Comparison of ENCODE assay signal across 9 mouse cellular contexts in genomic region chr1:172207111-172207584, GRCm38 (mm10). TPM values are rescaled to one million over a fixed set of nuclear protein-coding genes. Genes with fewer than 3 reads are reported as not detected.
DNase-seq lines count a peak whose midpoint lies in the region; ATAC-seq and TF ChIP-seq lines count a peak whose summit lies in the region.
"Had no signal": no experiment of that assay in that cellular context is flagged by ENCODE, and none has a peak within 500 bp of the region (broad histone marks: within the 10 kb centered on the region; RNA-seq: fewer than 3 reads in every experiment).

No protein-coding gene starts in this region.

- H3K4me2 ChIP-seq in forebrain, embryonic 16.5 days (ENCODE audit: low read length) = peak overlapping the region; percentile 95
- peak overlapping the region; percentile 87 for H3K4me2 ChIP-seq in neural tube, embryonic 13.5 days

- ATAC-seq in forebrain, embryonic 16.5 days = peak; percentile 8; the same call in 1 of the 2 replicates
- ATAC-seq in neural tube, embryonic 13.5 days (ENCODE audit: low read depth) = 0 out of 2 replicates have a peak, but pooled peaks have one; percentile 19

- DNase-seq in layer of hippocampus, adult 9-10 months (ENCODE audit: low spot score) = peak; percentile 57
- DNase-seq in layer of hippocampus, postnatal 36 days = no peak
- peak; percentile 44 to 56 for DNase-seq in cerebellum, adult 2 months
- DNase-seq in left cerebral cortex, postnatal 4 days = peak; percentile 53
- DNase-seq in gastrocnemius, postnatal 25 days = no peak
- DNase-seq in spleen, postnatal 4 days (ENCODE audit: low spot score in 2 of 2) = no peak

- no peak for TF ChIP-seq CTCF in cerebellum, adult 2 months (IDR thresholded peaks at IDR 0.05; ENCODE audit: borderline replicate concordance, insufficient read depth, low read depth, low read length)

- peak overlapping the region; percentile 91 for H3K27ac ChIP-seq in cerebellum, adult 2 months (ENCODE audit: insufficient read depth, low read length)
- H3K27ac ChIP-seq in forebrain, embryonic 16.5 days (ENCODE audit: low read length) = peak overlapping the region; percentile 91
- H3K27ac ChIP-seq in neural tube, embryonic 13.5 days (replicated peaks) = peak overlapping the region; percentile 95

- intact Hi-C loops in left cerebral cortex, postnatal 4 days (cut with DNase I) = loop anchor here (5.0 kb wide), 1 partner anchor 100 kb away; no protein-coding TSS in a partner anchor

- WGBS in cerebellum, adult 2 months = 11% methylated on average over 7 of the region's 7 CpGs
- 5% methylated on average over 7 of the region's 7 CpGs for WGBS in forebrain, embryonic 16.5 days
- WGBS in neural tube, embryonic 13.5 days = 16% methylated on average over 7 of the region's 7 CpGs

- H3K4me1 ChIP-seq in cerebellum, adult 2 months (ENCODE audit: control insufficient read depth, insufficient read depth, low read length) = peaks cover 20% of the 10 kb centered on the region
- H3K4me1 ChIP-seq in forebrain, embryonic 16.5 days (replicated peaks; ENCODE audit: control insufficient read depth, insufficient read depth, low read length) = peaks cover 47% of the 10 kb centered on the region
- H3K4me1 ChIP-seq in neural tube, embryonic 13.5 days (replicated peaks) = peaks cover 51% of the 10 kb centered on the region

- no peaks in the 10 kb centered on the region for H3K36me3 ChIP-seq in forebrain, embryonic 16.5 days (ENCODE audit: control insufficient read depth, insufficient read depth)
- H3K36me3 ChIP-seq in neural tube, embryonic 13.5 days = peaks cover 5% of the 10 kb centered on the region; the same call in 1 of the 2 replicates

- no peaks in the 10 kb centered on the region for H3K27me3 ChIP-seq in cerebellum, adult 2 months (ENCODE audit: control insufficient read depth, insufficient read depth, low read length)
- no peaks in the 10 kb centered on the region for H3K27me3 ChIP-seq in forebrain, embryonic 16.5 days (replicated peaks; ENCODE audit: control insufficient read depth, insufficient read depth, low read length)
- H3K27me3 ChIP-seq in neural tube, embryonic 13.5 days = no peaks in the 10 kb centered on the region

- no peaks in the 10 kb centered on the region for H3K9me3 ChIP-seq in forebrain, embryonic 16.5 days (ENCODE audit: control insufficient read depth, low read length)
- H3K9me3 ChIP-seq in neural tube, embryonic 13.5 days = no peaks in the 10 kb centered on the region

- TF ChIP-seq POLR2A in cerebellum, adult 2 months (IDR thresholded peaks at IDR 0.05; ENCODE audit: borderline replicate concordance, insufficient read depth, low read length) = no peak

- peak overlapping the region; percentile 51 for H3K4me3 ChIP-seq in cerebellum, adult 2 months (replicated peaks; ENCODE audit: insufficient read depth, low read depth, low read length)
- H3K4me3 ChIP-seq in forebrain, embryonic 16.5 days (replicated peaks; ENCODE audit: low read length) = peak overlapping the region; percentile 69
- peak overlapping the region; percentile 79 for H3K4me3 ChIP-seq in neural tube, embryonic 13.5 days

- peak overlapping the region; percentile 91 for H3K9ac ChIP-seq in forebrain, embryonic 16.5 days (replicated peaks; ENCODE audit: low read depth, low read length)
- H3K9ac ChIP-seq in neural tube, embryonic 13.5 days = peak overlapping the region; percentile 97

RNA-seq across cellular contexts. Expression of gene Pea15a, which starts 0.5 kb away (rescaled TPM):
- total RNA-seq in layer of hippocampus, postnatal 36 days (2021) = 100 to 1,000 TPM; 418 to 426 TPM
- 562 and 572 TPM in 2 replicates for polyA plus RNA-seq in cerebellum, adult 2 months (2012; rRNA removed)
- 472 and 511 TPM in 2 replicates for polyA plus RNA-seq in forebrain, embryonic 16.5 days (2015; fragmentation: Nextera tagmentation; extraction: Ambion mirVana)
- total RNA-seq in left cerebral cortex, postnatal 4 days (2021) = 100 to 1,000 TPM; 314 to 321 TPM
- polyA plus RNA-seq in neural tube, embryonic 13.5 days (2015; fragmentation: Nextera tagmentation; extraction: Ambion mirVana) = 355 and 388 TPM in 2 replicates
- 10 to 100 TPM; 32.6 to 33.3 TPM for total RNA-seq in gastrocnemius, postnatal 25 days (2021)

RNA-seq across cellular contexts. Expression of gene Casq1, which starts 12.5 kb away (rescaled TPM):
- under 1 TPM in 1 of 2 experiments, not detected in 1; 0.87 TPM for total RNA-seq in layer of hippocampus, postnatal 36 days (2021)
- polyA plus RNA-seq in cerebellum, adult 2 months (2012; rRNA removed) = 3.8 and 3.9 TPM in 2 replicates
- 4.7 and 7.2 TPM in 2 replicates for polyA plus RNA-seq in forebrain, embryonic 16.5 days (2015; fragmentation: Nextera tagmentation; extraction: Ambion mirVana)
- under 1 TPM; 0.62 to 0.82 TPM for total RNA-seq in left cerebral cortex, postnatal 4 days (2021)
- polyA plus RNA-seq in neural tube, embryonic 13.5 days (2015; fragmentation: Nextera tagmentation; extraction: Ambion mirVana) = 2.3 and 2.6 TPM in 2 replicates
- 1,000 to 10,000 TPM; 5,450 to 5,866 TPM for total RNA-seq in gastrocnemius, postnatal 25 days (2021)

RNA-seq across cellular contexts. Expression of gene Atp1a4, which starts 51.1 kb away (rescaled TPM):
- total RNA-seq in layer of hippocampus, postnatal 36 days (2021) = not detected
- 0.03 TPM in 1 of 2 replicates, not detected in the other for polyA plus RNA-seq in cerebellum, adult 2 months (2012; rRNA removed)
- polyA plus RNA-seq in forebrain, embryonic 16.5 days (2015; fragmentation: Nextera tagmentation; extraction: Ambion mirVana) = 0.11 TPM in 1 of 2 replicates, not detected in the other
- under 1 TPM in 1 of 2 experiments, not detected in 1; 0.58 TPM for total RNA-seq in left cerebral cortex, postnatal 4 days (2021)
- polyA plus RNA-seq in neural tube, embryonic 13.5 days (2015; fragmentation: Nextera tagmentation; extraction: Ambion mirVana) = not detected in 2 replicates
- under 1 TPM; 0.59 to 0.88 TPM for total RNA-seq in gastrocnemius, postnatal 25 days (2021)
- total RNA-seq: layer of hippocampus, postnatal 14 days had no signal

RNA-seq across cellular contexts. Expression of gene Igsf8, which starts 54.3 kb away (rescaled TPM):
- total RNA-seq in layer of hippocampus, postnatal 36 days (2021) = 100 to 1,000 TPM; 256 to 272 TPM
- polyA plus RNA-seq in cerebellum, adult 2 months (2012; rRNA removed) = 254 and 269 TPM in 2 replicates
- 136 and 152 TPM in 2 replicates for polyA plus RNA-seq in forebrain, embryonic 16.5 days (2015; fragmentation: Nextera tagmentation; extraction: Ambion mirVana)
- total RNA-seq in left cerebral cortex, postnatal 4 days (2021) = 100 to 1,000 TPM; 157 to 165 TPM
- polyA plus RNA-seq in neural tube, embryonic 13.5 days (2015; fragmentation: Nextera tagmentation; extraction: Ambion mirVana) = 116 and 126 TPM in 2 replicates
- total RNA-seq in gastrocnemius, postnatal 25 days (2021) = 10 to 100 TPM in 1 of 2 experiments, 1 to 10 TPM in 1; 9.2 to 10.7 TPM

RNA-seq across cellular contexts. Expression of gene Dcaf8, which starts 59.3 kb away (rescaled TPM):
- total RNA-seq in layer of hippocampus, postnatal 36 days (2021) = 100 to 1,000 TPM; 103 to 105 TPM
- 118 and 121 TPM in 2 replicates for polyA plus RNA-seq in cerebellum, adult 2 months (2012; rRNA removed)
- 106 and 107 TPM in 2 replicates for polyA plus RNA-seq in forebrain, embryonic 16.5 days (2015; fragmentation: Nextera tagmentation; extraction: Ambion mirVana)
- total RNA-seq in left cerebral cortex, postnatal 4 days (2021) = 10 to 100 TPM; 71.9 to 75.8 TPM
- 94.0 and 96.6 TPM in 2 replicates for polyA plus RNA-seq in neural tube, embryonic 13.5 days (2015; fragmentation: Nextera tagmentation; extraction: Ambion mirVana)
- total RNA-seq in gastrocnemius, postnatal 25 days (2021) = 100 to 1,000 TPM; 131 to 159 TPM

Comparison
In these comparisons a context has a peak if more than half of its experiments do, and no peak if none do; other contexts are left out.
1. DNase-seq: peak in layer of hippocampus, adult 9-10 months (single experiment), cerebellum, adult 2 months (2 of 2) and left cerebral cortex, postnatal 4 days (single experiment); none in layer of hippocampus, postnatal 36 days (0 of 2), gastrocnemius, postnatal 25 days (single experiment) and spleen, postnatal 4 days (0 of 2).
2. RNA of gene Pea15a, which starts 0.5 kb away (total RNA-seq): 418 to 426 TPM in layer of hippocampus, postnatal 36 days and 314 to 321 TPM in left cerebral cortex, postnatal 4 days; 32.6 to 33.3 TPM in gastrocnemius, postnatal 25 days; every median in the first group is over 4 times any median in the second.
3. RNA of gene Casq1, which starts 12.5 kb away (total RNA-seq): 5,450 to 5,866 TPM in gastrocnemius, postnatal 25 days; 0.87 TPM in layer of hippocampus, postnatal 36 days and 0.62 to 0.82 TPM in left cerebral cortex, postnatal 4 days; every median in the first group is over 1,000 times any median in the second.
4. Peak in every context shown above with its lines, with median percentiles within 50 percentile points of each other: H3K27ac ChIP-seq and H3K4me3 ChIP-seq.